Mouse (Mus musculus) spleen, adult 18-20 months (tissue): ENCODE measurements around the gene Theg.

ENCODE experiments used
- DNase-seq, 2 experiments: peaks; one replicate each; pipeline ENCODE4 v3.0.0; 2022; ENCODE audit warnings: mixed read lengths in 2 of 2

Theg gene

DNA sequence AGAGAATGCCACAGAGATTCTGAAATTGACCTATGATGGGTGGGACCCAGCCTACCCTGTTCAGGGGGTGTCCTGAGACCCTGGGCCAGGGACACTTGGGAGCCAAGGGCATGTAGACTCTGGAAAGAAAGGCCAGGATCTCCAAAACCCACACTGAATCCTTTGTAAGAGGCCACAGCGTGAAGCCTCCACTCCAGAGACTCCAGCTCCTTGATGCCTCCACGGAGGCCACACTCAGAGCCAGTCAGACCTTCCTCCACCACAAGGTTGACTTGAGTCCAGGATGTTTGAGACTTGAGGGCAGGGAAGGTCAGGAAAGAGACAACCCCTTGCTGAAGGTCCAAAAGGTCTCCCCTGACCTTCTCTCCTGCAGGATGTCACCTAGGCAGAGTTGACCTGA lies 52.7 kb downstream of the Theg start:
- peak in 1 of 2 experiments; percentile 2 for DNase-seq

DNA sequence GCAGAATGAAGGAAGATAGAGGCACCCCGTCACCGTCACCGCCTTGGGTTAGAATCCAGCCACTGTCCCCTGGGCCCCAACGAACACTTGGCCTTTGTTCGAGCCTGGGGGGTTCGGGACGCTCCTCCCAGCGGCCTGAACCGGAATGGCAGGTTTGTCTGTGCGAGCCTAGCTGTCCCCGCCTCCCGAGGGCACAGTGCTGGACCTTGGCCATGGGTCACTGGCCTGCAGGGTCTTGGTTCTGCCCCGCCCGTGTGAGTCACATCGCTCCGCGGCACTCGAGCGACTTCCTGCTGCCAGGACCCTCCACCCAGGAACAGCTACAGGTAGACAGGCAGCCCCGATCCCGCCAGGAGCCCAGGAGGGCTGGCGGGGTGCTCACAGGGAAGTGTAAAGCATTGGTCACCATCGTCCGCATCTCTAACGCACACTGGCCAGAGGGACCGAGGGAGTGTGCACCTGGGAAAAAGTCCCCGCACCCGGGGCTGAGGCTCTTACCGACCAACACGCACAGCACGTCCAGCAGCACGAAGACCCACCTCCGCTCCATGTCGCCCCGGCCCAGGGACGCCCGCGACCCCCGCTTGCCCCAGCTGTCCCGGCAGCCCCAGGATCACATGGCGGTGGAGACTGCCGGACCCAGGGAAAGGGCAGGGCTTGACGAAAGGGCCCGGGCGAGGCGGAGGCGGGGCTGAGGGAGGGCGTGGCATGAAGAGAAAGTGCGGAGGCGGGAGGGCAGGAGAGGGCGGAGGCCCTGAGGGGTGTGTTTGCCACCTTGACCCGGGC lies 53.8 kb downstream of the Theg start, which contains the start of gene Plpp2:
TSS of gene Plpp2 (minus strand) at position 671 of the 786 bp plus-strand sequence.
- DNase-seq = peak; percentile 64 to 80

DNA sequence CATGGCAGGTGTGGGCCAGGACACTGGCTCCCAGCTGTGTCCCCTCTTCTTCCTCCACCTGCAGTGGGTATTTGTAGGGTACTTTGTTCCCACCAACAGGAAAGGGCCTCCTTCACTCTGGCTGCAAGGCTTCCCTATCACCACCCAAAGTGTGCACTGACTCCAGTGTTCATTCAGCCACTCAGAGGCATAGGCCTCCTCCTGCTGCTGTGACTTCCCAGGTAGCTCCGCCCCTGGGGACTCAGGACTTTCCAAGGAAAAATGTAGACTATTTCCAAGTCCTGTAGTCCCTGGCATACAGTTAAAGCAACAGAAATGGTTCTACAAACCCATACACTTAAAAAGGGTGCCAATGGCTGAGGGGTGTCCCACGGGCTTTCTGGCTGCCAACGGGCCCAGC lies 54.5 kb downstream of the Theg start:
- DNase-seq = no peak

DNA sequence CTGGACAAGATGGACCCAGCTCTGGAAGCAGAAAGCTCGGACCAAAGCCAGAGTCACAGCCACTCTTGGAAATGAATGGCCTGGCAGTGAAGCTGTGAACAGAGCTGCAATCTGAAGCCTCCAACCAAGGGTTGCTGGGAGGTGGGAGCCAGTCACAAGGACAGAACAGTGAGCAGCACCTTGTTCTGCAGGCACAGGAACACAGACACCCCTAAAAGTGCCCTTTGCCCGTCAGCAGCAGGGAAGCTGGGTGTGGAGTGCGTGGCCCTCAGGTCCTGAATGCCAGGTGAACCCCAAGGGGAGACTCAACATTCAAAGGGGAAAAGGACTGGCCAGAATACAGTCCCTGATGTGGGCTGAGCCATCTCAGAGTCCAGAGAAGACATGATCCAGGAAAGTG lies 55.5 kb downstream of the Theg start:
- DNase-seq = peak; percentile 1 to 2

DNA sequence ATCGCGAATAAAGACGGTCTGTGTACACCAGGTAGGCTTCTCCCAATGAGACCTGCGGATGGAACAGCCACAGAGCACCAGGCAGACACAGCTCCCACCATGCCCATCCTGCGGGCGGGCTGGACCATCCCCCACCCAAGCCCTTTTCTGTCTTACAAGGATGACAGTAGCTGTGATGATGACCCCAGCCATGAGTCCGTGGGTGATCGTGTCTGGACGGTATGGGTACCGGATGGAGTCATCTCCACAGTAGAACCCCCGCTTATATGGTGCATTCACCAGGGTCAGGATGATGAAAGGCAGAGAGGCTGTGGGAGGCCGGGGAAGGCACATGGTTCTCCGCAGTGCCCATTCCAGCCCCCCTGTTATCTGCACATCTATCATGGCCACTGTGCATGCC lies 56.4 kb downstream of the Theg start:
- peak in 1 of 2 experiments; percentile 0 for DNase-seq

DNA sequence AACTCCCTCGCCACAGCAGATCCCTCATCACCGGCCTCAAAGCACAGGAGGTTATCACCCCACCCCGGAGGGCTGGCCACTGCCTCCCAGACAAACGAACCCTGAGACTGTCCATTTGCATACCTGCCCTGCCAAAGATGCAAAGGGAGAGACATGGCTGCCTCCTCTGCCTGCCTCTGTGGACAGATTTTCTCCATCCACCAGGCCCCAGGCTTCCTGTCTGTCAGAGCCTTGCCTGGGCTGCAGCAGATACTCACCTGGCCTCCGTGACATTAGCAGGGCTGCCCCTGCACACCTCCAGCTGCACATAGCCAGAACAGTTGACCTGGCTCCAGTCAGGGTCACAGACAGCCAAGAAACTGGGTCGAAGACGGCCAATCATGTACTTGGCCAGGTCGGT lies 56.9 kb downstream of the Theg start:
- no peak for DNase-seq

DNA sequence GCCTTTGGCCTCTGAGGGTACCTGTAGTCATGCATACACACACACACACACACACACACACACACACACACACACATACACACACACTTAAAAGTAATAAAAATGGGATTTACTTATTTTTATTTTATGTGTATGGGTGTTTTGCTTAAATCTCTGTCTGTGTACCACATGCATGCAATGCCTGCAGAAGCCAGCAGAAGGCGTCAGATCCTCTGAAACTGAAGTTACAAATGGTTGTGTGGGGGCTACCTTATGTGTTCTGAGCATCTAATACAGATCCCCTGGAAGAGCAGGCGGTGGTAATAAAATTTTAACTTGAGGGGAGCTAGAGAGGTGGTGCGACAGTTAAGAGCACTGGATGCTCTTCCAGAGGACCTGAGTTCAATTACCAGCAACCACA lies 59.0 kb downstream of the Theg start:
- DNase-seq = no peak

DNA sequence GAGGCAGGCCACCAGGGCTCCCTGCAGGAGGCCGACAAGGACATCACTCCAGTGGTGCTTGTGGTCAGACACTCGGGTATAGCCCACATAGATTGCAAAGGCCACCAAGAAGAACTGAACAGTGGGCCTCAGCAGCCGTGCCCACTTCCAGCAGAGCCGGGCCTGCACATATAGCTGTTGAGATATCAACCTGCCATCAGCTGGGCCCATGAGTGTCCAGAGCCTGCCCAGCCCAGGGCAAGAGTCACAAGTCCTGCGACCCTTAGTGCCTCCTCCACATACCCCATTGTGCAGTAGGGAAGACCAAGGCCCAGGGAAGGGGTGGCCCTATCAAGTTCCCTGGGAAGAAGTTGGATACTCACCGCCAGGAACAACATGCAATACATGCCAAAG lies 59.7 kb downstream of the Theg start:
- no peak for DNase-seq

DNA sequence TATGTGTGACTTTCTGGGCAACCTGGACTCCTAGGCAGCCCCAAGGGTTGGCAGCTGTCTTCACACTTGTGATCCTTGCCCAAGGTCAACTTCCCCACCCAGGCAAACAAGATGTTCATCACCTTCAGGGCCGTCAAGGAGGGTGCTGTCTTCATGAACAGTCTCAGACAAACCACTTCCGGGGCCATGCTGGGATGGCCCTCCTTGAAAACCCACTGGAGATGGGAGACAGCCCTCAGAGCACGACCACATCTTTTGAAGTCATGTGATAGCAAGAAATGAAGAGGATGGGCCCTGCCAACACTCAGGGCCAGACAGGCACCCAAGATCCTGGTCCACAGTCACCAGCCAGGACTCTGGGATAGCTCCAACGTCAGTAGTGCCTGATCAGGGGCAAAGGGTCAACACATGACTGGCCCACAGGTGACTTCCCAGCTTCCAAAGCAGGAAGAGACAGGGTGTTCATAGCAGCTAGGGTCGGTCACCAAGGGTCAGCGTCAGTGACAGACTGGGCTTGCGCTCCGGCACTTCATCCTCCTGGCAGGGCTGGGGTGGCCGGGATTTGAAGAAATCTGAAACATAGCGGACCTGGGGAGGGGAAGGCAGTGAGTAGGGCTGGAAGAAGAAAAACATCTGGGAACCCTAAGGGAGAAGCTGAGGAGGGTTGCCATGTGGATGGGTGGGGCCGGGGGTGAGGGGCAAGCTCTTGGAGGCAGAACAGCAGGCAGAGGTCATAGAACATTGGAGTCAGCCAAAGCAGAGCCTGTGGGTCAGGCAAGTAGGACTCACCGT lies 60.3 kb downstream of the Theg start:
- DNase-seq = no peak
